Mouse (Mus musculus) Muller cell, postnatal 12 days (primary cell): ENCODE data around the gene Susd3.

Experiments
- DNase-seq: peaks from one replicate; pipeline ENCODE4 v3.0.0-alpha.2; 2015; ENCODE audit errors: inconsistent ontology term

The Susd3 gene

GRCm38 (mm10) chr13:49248467-49248862 lies at the start of gene Susd3:
Gene Susd3 (minus strand): TSS chr13:49248706.
- no peak for DNase-seq

DNA sequence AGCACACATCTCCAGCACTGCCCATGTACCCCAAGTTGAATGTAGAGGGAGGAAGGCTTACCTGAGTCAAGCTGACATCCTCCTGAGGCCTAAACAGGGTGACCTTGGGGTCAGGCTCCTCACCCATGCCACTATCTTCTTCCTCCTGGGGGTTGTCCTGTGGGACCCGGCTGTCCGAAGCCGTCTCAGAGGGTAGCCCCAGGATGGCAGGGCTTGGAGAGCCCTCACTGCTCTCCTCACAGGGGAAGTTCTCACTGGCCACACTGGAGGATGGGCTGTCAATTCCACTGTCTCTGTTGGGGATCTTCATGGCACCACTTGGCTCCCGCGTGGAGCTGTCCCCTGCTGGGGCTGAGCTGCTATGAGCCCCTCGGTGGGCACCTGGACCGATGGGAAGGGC lies 47.8 kb upstream of the Susd3 start:
- no peak for DNase-seq

GRCm38 (mm10) chr13:49294108-49294507 lies 45.6 kb upstream of the Susd3 start:
- DNase-seq, result no peak

DNA sequence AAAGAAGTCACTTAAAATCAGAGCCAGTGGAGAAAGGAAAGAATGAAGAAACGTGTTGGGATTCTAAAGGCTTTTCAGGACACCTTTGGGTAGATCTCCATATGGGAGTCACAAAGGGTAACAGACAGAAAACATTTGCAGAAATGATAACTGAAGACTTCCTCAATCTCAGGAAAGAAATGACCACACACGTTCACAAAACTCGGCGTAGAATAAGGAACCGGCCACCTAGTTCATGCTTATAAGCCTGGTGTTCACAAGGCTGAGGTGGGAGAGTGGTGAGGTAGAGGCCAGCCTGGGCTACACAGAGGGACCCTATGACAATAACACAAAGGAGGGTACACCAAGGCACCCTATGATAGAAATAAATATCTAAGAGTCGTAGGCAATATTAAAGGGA lies 43.4 kb upstream of the Susd3 start:
- DNase-seq, result no peak

- DNase-seq, result no peak
Measured at GRCm38 (mm10) chr13:49291398-49291797, 42.9 kb upstream of the Susd3 start.

DNA sequence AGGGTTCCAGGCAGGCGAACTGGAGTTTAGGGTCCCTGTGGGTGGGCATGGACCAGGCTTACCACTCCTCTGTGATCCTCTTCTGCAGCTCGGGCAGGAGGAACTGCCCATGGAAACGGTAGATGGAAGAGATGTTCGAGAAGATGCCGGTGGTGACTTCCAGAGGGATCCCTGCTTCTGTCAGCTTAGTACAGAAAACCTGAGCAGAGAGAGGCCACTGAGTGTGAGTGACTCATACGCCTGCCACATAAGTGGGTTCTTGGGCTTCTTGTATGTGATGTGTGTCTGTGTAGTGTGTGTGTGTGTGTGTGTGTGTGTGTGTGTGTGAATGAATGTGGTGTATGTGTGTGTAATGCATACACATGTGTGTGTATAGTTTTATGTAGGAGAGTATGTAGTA lies 38.7 kb upstream of the Susd3 start:
- DNase-seq, result no peak

GRCm38 (mm10) chr13:49286750-49287149 lies 38.2 kb upstream of the Susd3 start:
- no peak for DNase-seq

GRCm38 (mm10) chr13:49283686-49284085 lies 35.2 kb upstream of the Susd3 start:
- no peak for DNase-seq

- no peak for DNase-seq
Measured at GRCm38 (mm10) chr13:49282168-49282567, 33.7 kb upstream of the Susd3 start.

GRCm38 (mm10) chr13:49271831-49272765 lies 23.6 kb upstream of the Susd3 start:
- DNase-seq, result no peak

- DNase-seq, result no peak
Measured at GRCm38 (mm10) chr13:49270500-49270899, 22.0 kb upstream of the Susd3 start.

DNA sequence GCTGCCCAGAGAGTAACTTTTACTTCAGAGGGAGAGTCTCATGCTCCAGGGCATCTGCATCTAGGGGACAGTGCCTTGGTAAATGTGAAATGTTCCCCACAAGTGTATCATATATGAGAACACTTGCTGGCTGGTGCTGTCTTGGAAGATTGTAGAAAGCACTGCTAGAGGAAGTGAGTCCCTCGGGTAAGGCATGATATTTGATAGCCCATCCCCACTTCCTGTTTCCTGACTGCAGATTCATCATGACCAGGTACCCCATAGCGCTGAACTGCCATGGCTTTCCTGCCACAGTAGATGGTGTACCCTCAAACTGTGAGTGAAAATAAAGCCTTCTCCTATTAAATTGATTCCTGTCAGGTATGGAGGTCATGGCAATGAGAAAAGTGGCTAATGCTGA lies 19.1 kb upstream of the Susd3 start:
- DNase-seq, result no peak

- no peak for DNase-seq
Measured at GRCm38 (mm10) chr13:49260036-49260722, 11.7 kb upstream of the Susd3 start.

DNA sequence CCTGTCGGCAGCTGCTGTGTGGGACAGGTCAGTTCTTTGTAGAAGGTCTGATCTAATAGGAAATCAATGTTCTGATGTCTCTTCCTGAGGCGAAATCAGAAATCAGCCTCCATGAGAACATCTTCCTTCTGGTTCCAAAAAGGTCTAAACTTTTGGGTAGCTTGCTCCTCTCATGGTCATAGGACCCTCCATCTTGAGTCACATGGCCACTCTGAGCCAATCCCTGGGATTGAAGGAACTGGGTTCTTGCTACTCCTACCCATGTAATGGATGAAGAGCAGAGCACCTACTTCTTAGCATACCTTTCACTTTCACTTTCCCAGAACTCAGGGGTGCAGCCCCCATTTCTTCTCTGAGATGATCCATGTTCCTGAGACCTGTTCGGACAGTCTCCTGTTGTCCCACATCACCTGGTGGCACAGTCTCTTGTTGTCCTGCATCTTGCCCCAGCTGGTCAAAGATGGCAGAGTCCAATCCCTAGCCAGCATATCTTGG lies 9.4 kb upstream of the Susd3 start:
- DNase-seq, result no peak

GRCm38 (mm10) chr13:49252746-49253145 lies 4.2 kb upstream of the Susd3 start:
- no peak for DNase-seq

- no peak for DNase-seq
Measured at GRCm38 (mm10) chr13:49252113-49252512, 3.6 kb upstream of the Susd3 start.

DNA sequence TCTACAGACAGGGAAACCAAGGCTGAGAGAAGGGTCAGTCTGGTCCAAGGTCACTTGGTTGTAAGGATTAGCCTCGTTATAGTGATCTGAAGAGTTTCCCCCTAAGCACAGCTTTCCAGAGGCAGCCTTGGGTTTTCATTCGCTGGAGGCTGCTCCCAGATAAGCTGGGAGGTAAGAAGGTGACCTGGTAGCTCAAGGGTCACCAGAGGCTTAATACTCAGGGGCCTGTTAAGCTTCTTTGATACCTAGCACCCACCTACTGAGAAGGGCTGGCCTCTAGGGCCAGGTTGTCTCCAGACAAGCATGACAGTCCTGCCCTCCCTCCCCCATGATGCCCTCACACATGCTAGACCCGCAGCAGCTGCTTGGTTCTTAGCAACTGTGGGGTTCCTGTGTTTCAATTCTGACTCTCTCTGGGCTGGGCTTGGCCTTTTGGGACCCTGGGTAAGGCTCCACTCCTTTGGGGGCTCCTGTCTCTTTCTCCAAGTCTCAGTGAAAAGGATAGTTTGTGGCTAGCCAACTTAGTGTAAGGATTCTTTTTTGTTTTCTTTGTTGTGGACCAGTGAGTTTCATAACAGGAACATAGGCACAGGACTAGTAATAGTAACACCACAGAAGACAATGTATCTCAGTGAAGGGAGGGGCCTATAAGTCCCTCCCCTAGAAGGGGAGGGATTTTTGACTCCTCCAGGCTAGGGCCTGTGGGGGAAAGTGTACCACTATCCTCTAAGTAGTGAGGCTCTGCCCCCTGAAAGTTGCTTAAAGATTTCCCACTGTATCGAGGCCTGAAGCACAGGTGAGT lies 2.4 kb upstream of the Susd3 start:
- DNase-seq, result no peak

GRCm38 (mm10) chr13:49249634-49250033 lies 1.1 kb upstream of the Susd3 start:
- DNase-seq, result no peak

DNA sequence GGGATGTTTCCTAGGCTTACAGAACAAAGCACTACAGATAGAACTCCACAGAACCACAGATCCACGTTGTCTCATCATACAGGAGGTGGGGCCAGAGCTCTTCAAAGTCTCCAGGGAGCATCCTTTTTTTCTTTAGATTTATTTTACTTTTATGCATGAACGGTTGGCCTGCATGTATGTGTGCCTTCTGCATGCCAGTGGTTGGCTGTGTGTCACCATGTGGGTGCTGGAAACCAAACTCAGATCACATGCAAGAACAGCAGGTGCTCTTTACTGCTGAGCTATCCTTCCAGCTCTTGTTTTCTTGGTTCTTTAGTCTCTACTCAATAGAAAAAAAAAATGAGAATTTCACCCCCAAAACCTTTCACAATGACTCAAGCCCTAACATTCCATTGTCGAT lies 417 bp upstream of the Susd3 start:
- no peak for DNase-seq

GRCm38 (mm10) chr13:49247740-49248466 lies 603 bp downstream of the Susd3 start:
- no peak for DNase-seq

DNA sequence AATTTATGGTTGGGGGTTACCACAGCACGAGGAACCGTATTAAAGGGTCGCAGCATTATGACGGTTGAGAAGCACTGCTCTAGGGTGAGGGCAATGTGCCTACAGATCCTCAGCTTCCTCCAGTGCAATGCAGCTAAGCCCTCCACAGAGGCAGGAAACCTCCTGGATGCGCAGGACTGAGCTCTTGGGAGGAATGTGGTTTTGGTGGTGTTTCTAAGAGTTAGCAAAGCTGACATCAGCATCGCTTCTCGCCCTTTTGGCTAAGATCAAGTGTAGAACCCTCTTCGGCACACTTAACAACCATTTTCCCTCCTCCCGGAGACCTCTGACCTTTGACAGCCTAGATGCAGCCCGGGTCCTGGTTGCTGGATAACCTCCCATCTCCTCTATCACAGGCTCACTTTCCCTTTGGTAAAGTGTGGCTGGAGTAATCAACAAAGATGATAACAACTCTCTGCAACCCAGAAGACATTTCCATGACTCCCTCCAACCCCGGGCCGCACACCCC lies 1.2 kb downstream of the Susd3 start:
- DNase-seq, result no peak
